Mouse (Mus musculus) forebrain, postnatal 0 days (tissue): Measurements from ENCODE around the gene Acsf3. TPM values are rescaled to one million over a fixed set of nuclear protein-coding genes. Genes with fewer than 3 reads are reported as not detected.
A peak's percentile ranks its signal among the peaks of the same experiment; 100 is the strongest.

ENCODE experiments used
- ATAC-seq: fragments of 200-750 bp; cut with Nextera tagmentation; 2 replicates; pipeline ENCODE4 v1.8.0; 2017; ENCODE audit warnings: mild to moderate bottlenecking, moderate library complexity
- DNase-seq: peaks from one replicate; pipeline ENCODE4 v3.0.0-alpha.2; 2015
- H3K27ac ChIP-seq: fragments of 300-500 bp; sonication (generic); 2 replicates; pipeline ENCODE4 v1.5.1; 2014; ENCODE audit warnings: low read depth, mild to moderate bottlenecking, antibody characterized with exemption, low read length, moderate library complexity, mixed read lengths
- H3K27me3 ChIP-seq: fragments of 300-500 bp; sonication (generic); 2 replicates; pipeline ENCODE4 v1.6.1; 2014; ENCODE audit warnings: mild to moderate bottlenecking, low read length, mixed read lengths; ENCODE audit not compliant: insufficient read depth
- H3K36me3 ChIP-seq: fragments of 300-500 bp; sonication (generic); 2 replicates; pipeline ENCODE4 v1.6.1; 2014; ENCODE audit warnings: mild to moderate bottlenecking, moderate library complexity; ENCODE audit not compliant: insufficient read depth
- H3K4me1 ChIP-seq: fragments of 300-500 bp; sonication (generic); 2 replicates; pipeline ENCODE4 v1.6.1; 2014; ENCODE audit warnings: antibody characterized with exemption; ENCODE audit not compliant: insufficient read depth
- H3K4me2 ChIP-seq: fragments of 300-500 bp; sonication (generic); 2 replicates; pipeline ENCODE4 v1.6.1; 2014; ENCODE audit warnings: low read depth, mild to moderate bottlenecking, moderate library complexity
- H3K4me3 ChIP-seq: fragments of 300-500 bp; sonication (generic); 2 replicates; pipeline ENCODE4 v1.5.1; 2014; ENCODE audit warnings: low read depth, low read length, mixed read lengths
- H3K9ac ChIP-seq: fragments of 300-500 bp; sonication (generic); 2 replicates; pipeline ENCODE4 v1.6.1; 2014; ENCODE audit warnings: mild to moderate bottlenecking
- H3K9me3 ChIP-seq: fragments of 300-500 bp; sonication (generic); 2 replicates; pipeline ENCODE4 v1.6.1; 2016; ENCODE audit warnings: low read length
- CTCF ChIP-seq: sonication (generic); IDR thresholded peaks from 2 replicates; pipeline ENCODE4 v1.5.1; 2016; ENCODE audit warnings: antibody characterized with exemption, control low read depth, low read depth
- WGBS: fragments of 180-500 bp; shearing (Covaris S2); extraction: QIAGEN DNeasy Blood & Tissue Kit; methylation state at CpG from one replicate; pipeline ENCODE4 v1.1.7; 2014; 5-methylcytosine and 5-hydroxymethylcytosine counted together
- polyA plus RNA-seq: library from polyadenylated mRNA; unstranded; fragments of >200 nt; fragmentation: Nextera tagmentation; extraction: Ambion mirVana; gene quantifications from 2 replicates; pipeline ENCODE4 v1.2.1, GENCODE M21; 2015
- total RNA-seq: library from RNA; depleted of rRNA; stranded (reverse); fragments of >200 nt; gene quantifications from 2 replicates; pipeline ENCODE4 v1.2.3, GENCODE M21; 2014

The Acsf3 gene
- total and polyA plus RNA-seq, 2 experiments from 2014 or later, result 16.9 to 25.6 TPM

- ATAC-seq (no peak), DNase-seq (no peak)
- Histone ChIP-seq H3K4me2 (no peak overlapping the region), H3K9me3 (no peaks in the 10 kb centered on the region), H3K36me3 (peaks cover 10% of the 10 kb centered on the region), H3K9ac (no peak overlapping the region), H3K4me1 (peaks cover 12% of the 10 kb centered on the region; the same call in 1 of the 2 replicates), H3K4me3 (no peak overlapping the region), H3K27ac (no peak overlapping the region), H3K27me3 (no peaks in the 10 kb centered on the region)
- WGBS, result 81% methylated on average over 8 of the region's 8 CpGs
- TF ChIP-seq CTCF, result no peak
These were observed 35.1 kb downstream of the Acsf3 start for GRCm38 (mm10) chr8:122810376-122810775.

- Histone ChIP-seq H3K27ac (no peak overlapping the region), H3K9ac (no peak overlapping the region), H3K4me3 (no peak overlapping the region), H3K9me3 (no peaks in the 10 kb centered on the region), H3K4me2 (no peak overlapping the region), H3K4me1 (peaks cover 4% of the 10 kb centered on the region; the same call in 1 of the 2 replicates), H3K27me3 (no peaks in the 10 kb centered on the region), H3K36me3 (peaks cover 10% of the 10 kb centered on the region)
- ATAC-seq (no peak), DNase-seq (no peak)
- no peak for TF ChIP-seq CTCF
- WGBS, result 74% methylated on average over 16 of the region's 16 CpGs
These were observed 36.7 kb downstream of the Acsf3 start for GRCm38 (mm10) chr8:122811870-122812494.

GRCm38 (mm10) chr8:122812610-122813250 is 37.4 kb downstream of the Acsf3 start:
- no peaks in the 10 kb centered on the region for H3K4me1 ChIP-seq
- no peak overlapping the region for H3K27ac ChIP-seq
- DNase-seq, result no peak
- ATAC-seq, result no peak
- H3K27me3 ChIP-seq, result no peaks in the 10 kb centered on the region
- H3K9ac ChIP-seq, result no peak overlapping the region
- H3K4me3 ChIP-seq, result no peak overlapping the region
- TF ChIP-seq CTCF, result peak; percentile 53
- H3K4me2 ChIP-seq, result no peak overlapping the region
- no peaks in the 10 kb centered on the region for H3K9me3 ChIP-seq
- WGBS, result 76% methylated on average over 14 of the region's 14 CpGs
- H3K36me3 ChIP-seq, result peaks cover 10% of the 10 kb centered on the region

GRCm38 (mm10) chr8:122814608-122815007 is 39.3 kb downstream of the Acsf3 start:
- Histone ChIP-seq H3K27ac (0 out of 2 replicates have a peak overlapping the region, but pooled peaks have one; percentile 24), H3K9ac (no peak overlapping the region), H3K4me1 (no peaks in the 10 kb centered on the region), H3K4me2 (no peak overlapping the region), H3K4me3 (no peak overlapping the region), H3K36me3 (peaks cover 10% of the 10 kb centered on the region), H3K27me3 (no peaks in the 10 kb centered on the region), H3K9me3 (no peaks in the 10 kb centered on the region)
- TF ChIP-seq CTCF, result no peak
- WGBS, result 6% methylated on average over 7 of the region's 7 CpGs
- DNase-seq (peak; percentile 40), ATAC-seq (peak; percentile 54; the same call in 1 of the 2 replicates)

- no peak overlapping the region for H3K27ac ChIP-seq
- H3K9me3 ChIP-seq, result no peaks in the 10 kb centered on the region
- DNase-seq (no peak), ATAC-seq (no peak)
- H3K4me2 ChIP-seq, result no peak overlapping the region
- no peaks in the 10 kb centered on the region for H3K4me1 ChIP-seq
- peaks cover 5% of the 10 kb centered on the region; the same call in 1 of the 2 replicates for H3K36me3 ChIP-seq
- H3K27me3 ChIP-seq, result no peaks in the 10 kb centered on the region
- no peak overlapping the region for H3K4me3 ChIP-seq
- no peak overlapping the region for H3K9ac ChIP-seq
- 90% methylated on average over 6 of the region's 6 CpGs for WGBS
- TF ChIP-seq CTCF, result no peak
These were observed 41.7 kb downstream of the Acsf3 start for GRCm38 (mm10) chr8:122816965-122817364.

GRCm38 (mm10) chr8:122817724-122818496 is 42.6 kb downstream of the Acsf3 start:
- H3K36me3 ChIP-seq, result peaks cover 5% of the 10 kb centered on the region; the same call in 1 of the 2 replicates
- H3K4me2 ChIP-seq, result no peak overlapping the region
- 43% methylated on average over 13 of the region's 13 CpGs for WGBS
- DNase-seq (no peak), ATAC-seq (no peak)
- H3K9me3 ChIP-seq, result no peaks in the 10 kb centered on the region
- H3K27ac ChIP-seq, result no peak overlapping the region
- no peak for TF ChIP-seq CTCF
- no peaks in the 10 kb centered on the region for H3K27me3 ChIP-seq
- H3K9ac ChIP-seq, result no peak overlapping the region
- H3K4me3 ChIP-seq, result no peak overlapping the region
- H3K4me1 ChIP-seq, result no peaks in the 10 kb centered on the region
